Mouse (Mus musculus) telencephalon, adult 2 months (tissue): ENCODE measurements at regions not wholly inside any gene's neighbourhood (a gene's known extent, or its start where the extent isn't known, plus 50 kb on each side); places are given as distances from the start of the nearest gene placed in this dataset.
"Not testable (repeated sequence)": the region's sequence is repeated elsewhere in the genome, so short reads cannot be mapped to it uniquely, and the experiment has no call there.

ENCODE experiments used
- DNase-seq: peaks from one replicate; pipeline ENCODE4 v3.0.0-alpha.2; 2011; ENCODE audit warnings: low read depth, low spot score

GRCm38 (mm10) chr10:7390239-7391091, 83.0 kb downstream of the Ulbp1 start:
- DNase-seq = no peak

GRCm38 (mm10) chr10:7358791-7359190, 114.6 kb downstream of the Ulbp1 start:
- not testable (repeated sequence) for DNase-seq

GRCm38 (mm10) chr10:7344290-7344689, 129.1 kb downstream of the Ulbp1 start:
- DNase-seq = not testable (repeated sequence)

GRCm38 (mm10) chr10:7343736-7344135, 129.7 kb downstream of the Ulbp1 start:
- DNase-seq = not testable (repeated sequence)

- DNase-seq = peak; percentile 49
These were observed 121.2 kb upstream of the Cnksr3 start for GRCm38 (mm10) chr10:7333077-7333747.

GRCm38 (mm10) chr10:7328262-7328661, 116.2 kb upstream of the Cnksr3 start:
- no peak for DNase-seq

- not testable (repeated sequence) for DNase-seq
These were observed 115.0 kb upstream of the Cnksr3 start for GRCm38 (mm10) chr10:7327046-7327445.

GRCm38 (mm10) chr10:7325074-7325473, 113.0 kb upstream of the Cnksr3 start:
- no peak for DNase-seq

GRCm38 (mm10) chr10:7323258-7323657, 111.2 kb upstream of the Cnksr3 start:
- no peak for DNase-seq

GRCm38 (mm10) chr10:7309927-7310326, 97.9 kb upstream of the Cnksr3 start:
- no peak for DNase-seq

- DNase-seq = not testable (repeated sequence)
These were observed 93.8 kb upstream of the Cnksr3 start for GRCm38 (mm10) chr10:7305881-7306280.

- no peak for DNase-seq
These were observed 86.3 kb upstream of the Cnksr3 start for GRCm38 (mm10) chr10:7298377-7298776.

- DNase-seq = no peak
These were observed 83.9 kb upstream of the Cnksr3 start for GRCm38 (mm10) chr10:7295921-7296320.

- DNase-seq = no peak
These were observed 81.2 kb upstream of the Cnksr3 start for GRCm38 (mm10) chr10:7293203-7293602.

GRCm38 (mm10) chr10:7289773-7290411, 77.9 kb upstream of the Cnksr3 start:
- no peak for DNase-seq

- DNase-seq = no peak
These were observed 73.3 kb upstream of the Cnksr3 start for GRCm38 (mm10) chr10:7285112-7285905.

GRCm38 (mm10) chr10:7280429-7280828, 68.4 kb upstream of the Cnksr3 start:
- no peak for DNase-seq

- DNase-seq = peak; percentile 4
These were observed 66.8 kb upstream of the Cnksr3 start for GRCm38 (mm10) chr10:7278820-7279219.

- DNase-seq = no peak
These were observed 63.3 kb upstream of the Cnksr3 start for GRCm38 (mm10) chr10:7275357-7275756.

- no peak for DNase-seq
These were observed 62.4 kb upstream of the Cnksr3 start for GRCm38 (mm10) chr10:7274422-7274821.

GRCm38 (mm10) chr10:7271156-7271555, 59.1 kb upstream of the Cnksr3 start:
- no peak for DNase-seq
